Mouse (Mus musculus) cerebellum, postnatal 14 days (tissue): ENCODE data around the gene Flg.

Experiments
- DNase-seq, 2 experiments: peaks; one replicate each; pipeline ENCODE4 v3.0.0; 2021; ENCODE audit warnings: mixed read lengths in 2 of 2

Gene Flg

DNA sequence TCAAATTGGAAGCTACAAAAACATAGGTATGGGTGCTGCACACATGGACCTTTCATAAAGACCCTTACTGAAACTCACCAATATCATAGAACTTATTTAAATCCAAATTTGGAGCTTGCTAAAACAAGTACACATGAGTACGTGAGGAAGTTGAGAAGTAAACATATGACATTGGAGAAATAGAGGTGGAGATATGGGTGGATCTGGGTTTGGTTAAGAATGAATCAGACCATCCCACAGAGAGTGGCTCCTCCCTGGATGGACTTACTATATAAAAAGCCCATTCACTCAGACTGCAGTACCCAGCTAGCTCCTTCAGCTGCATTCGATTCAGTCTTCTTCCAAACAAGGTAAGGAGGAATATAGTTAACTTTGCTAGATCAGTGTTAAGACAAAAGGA, at the start of gene Flg:
Gene Flg (plus strand): TSS at position 301 of the 400 bp plus-strand sequence.
- DNase-seq, result no peak

DNA sequence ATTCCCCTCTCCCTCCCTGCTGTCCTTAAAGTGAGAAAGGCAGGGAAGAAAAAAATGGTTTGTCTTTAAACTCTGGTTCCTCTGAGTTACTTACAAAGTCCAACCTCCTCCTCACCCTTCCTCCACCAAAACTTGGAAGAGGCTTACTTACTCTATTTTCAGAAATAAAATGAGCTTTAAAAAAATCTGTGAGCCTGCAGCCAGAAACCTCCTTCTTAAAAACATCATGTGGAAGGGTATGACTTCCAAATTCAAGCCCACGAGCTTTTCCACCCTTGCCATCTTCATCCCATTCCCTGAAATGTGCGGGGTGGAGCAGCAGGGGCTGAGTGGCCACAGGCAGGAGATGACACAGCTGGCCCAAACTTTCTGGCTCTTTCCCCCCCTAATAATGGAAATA, 24.2 kb downstream of the Flg start:
- DNase-seq, result no peak

DNA sequence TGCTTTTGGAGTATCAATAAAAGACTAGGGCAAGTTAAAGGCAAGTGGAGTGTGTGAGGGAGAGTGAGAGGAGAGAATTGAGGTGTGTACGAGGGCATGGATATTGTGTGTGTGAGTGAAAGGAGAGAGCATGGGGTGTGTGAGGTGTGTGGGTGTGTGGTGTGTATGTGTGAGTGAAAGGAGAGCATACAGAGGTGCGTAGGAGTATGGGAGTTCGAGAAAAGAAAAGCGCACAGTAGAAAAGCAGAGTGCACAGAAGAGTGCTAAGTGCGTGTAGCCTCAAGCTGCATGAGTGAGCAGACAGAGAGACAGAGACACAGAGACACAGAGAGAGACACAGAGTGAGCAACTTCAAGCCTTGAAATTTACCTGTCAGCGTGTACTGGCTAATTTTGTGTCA, 26.5 kb downstream of the Flg start:
- DNase-seq, result no peak

DNA sequence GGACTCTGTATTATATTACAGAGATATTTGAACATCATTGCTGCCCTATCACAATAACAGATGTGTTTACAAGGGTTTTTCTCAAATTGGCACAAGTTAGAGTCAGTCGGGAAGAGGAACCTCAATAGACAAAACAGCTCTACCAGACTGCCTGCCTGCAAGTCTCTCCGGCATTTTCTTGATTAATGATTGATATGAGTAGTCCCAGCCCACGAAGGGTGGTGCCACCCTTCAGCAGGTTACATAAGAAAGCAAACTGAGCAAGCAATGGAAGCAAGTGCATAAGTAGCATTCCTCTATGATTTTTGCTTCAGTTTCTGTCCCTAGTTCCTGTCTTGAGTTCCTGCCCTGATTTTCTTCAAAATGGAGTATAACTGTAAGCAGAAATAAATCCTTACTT, 28.6 kb downstream of the Flg start:
- no peak for DNase-seq

DNA sequence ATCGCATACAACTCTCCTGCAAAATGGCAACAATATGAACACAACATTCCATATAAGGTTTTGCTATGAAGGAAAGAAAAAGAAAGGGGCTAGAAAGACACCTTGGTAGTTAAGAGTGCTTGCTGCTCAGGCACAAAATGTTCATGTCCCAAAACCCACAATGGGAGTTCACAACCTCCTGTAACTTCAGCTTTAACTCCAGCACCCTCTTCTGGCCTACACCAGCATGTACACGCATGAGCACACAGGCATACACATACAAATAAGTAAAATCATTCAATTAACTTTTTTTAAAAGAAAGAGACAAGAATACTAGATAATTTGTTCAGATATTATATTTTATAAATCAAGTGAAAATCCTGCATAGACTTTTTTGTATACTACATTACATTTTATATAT, 32.8 kb downstream of the Flg start:
- DNase-seq, result no peak

DNA sequence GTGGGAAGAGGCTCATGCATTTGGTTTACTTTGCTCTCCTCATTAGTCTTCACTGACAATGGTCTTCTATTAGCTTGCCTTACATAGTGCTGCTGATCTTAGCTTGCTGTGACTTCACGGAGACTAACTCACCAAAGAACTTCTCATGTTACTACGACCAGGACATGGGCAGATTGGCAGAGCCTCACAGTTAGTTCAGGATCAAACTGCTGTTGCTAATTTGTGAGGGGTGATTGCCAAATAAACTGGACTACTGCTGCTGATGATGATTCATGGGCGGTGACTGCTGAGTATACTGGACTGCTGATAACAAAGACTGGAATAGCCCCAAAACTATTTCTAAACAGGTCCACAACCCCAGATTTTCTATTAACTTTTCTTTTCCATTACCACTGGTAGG, 38.0 kb downstream of the Flg start:
- DNase-seq, result no peak

DNA sequence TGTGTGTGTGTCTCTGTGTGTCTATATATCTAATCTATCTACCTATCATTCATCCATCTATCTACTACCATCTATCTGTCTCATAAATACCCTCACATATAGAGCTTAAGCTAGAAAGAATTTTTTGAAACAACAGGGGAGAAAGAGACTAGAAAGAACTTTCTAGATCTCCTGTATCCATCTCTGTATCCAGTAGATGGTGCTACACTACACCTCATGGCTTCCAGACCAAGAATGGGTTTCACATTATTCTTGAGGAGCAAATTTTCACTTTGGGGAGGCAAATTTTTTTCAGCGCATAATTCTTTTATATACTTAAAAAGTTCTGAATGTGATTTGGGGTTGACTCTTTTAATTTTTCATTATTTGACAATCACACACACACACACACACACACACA, 41.1 kb downstream of the Flg start:
- no peak for DNase-seq

DNA sequence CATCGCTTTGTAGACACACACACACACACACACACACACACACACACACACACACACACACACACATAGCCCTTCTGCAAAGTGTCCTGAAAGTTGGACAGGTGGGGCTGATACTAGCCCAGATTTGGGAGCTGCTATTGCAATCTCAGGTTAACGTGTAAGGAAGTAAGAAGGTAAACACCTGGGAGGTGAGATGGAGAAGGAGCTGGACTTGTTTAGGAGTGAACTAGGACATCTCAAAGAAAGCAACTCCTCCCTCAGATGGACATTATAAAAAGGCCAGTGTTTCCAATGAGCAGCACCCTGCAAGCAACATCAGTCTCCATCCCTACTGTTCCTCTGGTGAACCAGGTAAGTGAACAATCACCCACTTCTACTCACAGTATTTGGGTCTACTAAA, 46.1 kb downstream of the Flg start, which contains the start of gene Hrnr:
Gene Hrnr (plus strand): TSS at position 301 of the 400 bp plus-strand sequence.
- DNase-seq, result no peak

DNA sequence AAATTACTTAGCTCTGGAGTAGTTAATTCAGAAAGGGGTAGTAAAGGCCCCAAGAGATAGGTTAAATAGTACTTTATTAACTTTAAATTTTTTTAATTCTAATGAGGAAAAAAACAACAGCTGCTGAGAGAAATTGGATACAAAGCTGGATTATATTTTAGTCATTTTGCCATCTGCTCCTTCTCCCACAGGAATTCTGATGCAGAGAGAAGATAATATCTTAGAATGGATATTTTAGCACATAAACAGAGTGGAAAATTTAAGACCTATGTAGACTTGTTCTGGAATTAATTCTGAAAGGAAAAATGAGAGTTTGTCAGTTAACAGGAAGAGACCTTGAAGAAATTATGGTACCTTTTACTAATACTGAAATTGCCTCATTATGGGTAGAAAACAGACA, 64.4 kb downstream of the Flg start:
- no peak for DNase-seq

DNA sequence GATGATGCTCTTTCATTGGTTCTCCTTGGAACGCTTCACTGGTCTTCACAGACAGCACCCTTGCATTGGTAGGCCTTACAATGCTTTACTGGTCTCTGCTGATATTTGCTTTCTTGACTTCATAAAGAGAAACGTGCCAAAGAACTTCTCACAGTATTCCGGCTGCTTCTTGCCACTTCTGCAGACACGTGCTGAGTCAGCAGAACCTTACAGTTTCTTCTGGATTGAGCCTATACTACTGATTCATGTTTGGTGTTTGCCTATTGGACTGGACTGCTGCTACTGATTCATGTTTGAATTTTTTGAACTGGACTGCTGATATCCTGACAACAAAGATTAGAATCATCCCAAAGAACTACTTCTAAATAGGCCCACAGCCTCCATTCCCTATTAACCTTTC, 66.7 kb downstream of the Flg start:
- DNase-seq, result no peak
